Mouse (Mus musculus) embryo, embryonic 9.5 days (tissue): Measurements from ENCODE around the gene Trpc4ap.
"Not testable (repeated sequence)": the region's sequence is repeated elsewhere in the genome, so short reads cannot be mapped to it uniquely, and the experiment has no call there.

Source experiments
- DNase-seq: peaks from one replicate; pipeline ENCODE4 v3.0.0-alpha.2; 2017; ENCODE audit errors: extremely low spot score

The Trpc4ap gene

GRCm38 (mm10) chr2:155691723-155692493 is at the start of gene Trpc4ap:
Gene Trpc4ap (minus strand): TSS chr2:155692384.
- peak; percentile 97 for DNase-seq

- no peak for DNase-seq
Measured at GRCm38 (mm10) chr2:155737803-155738202, 45.6 kb upstream of the Trpc4ap start.

GRCm38 (mm10) chr2:155736936-155737335 is 44.8 kb upstream of the Trpc4ap start:
- DNase-seq, result no peak

- DNase-seq, result not testable (repeated sequence)
Measured at GRCm38 (mm10) chr2:155735766-155736165, 43.6 kb upstream of the Trpc4ap start, which contains the start of gene Gm17581. Gene Gm17581 (minus strand): TSS chr2:155735866.

GRCm38 (mm10) chr2:155735080-155735479 is 42.9 kb upstream of the Trpc4ap start:
- DNase-seq, result no peak

GRCm38 (mm10) chr2:155729158-155729645 is 37.0 kb upstream of the Trpc4ap start, which contains the start of gene Edem2:
Gene Edem2 (minus strand): TSS chr2:155729475.
- peak; percentile 88 for DNase-seq

- DNase-seq, result peak; percentile 9
Measured at GRCm38 (mm10) chr2:155728742-155729141, 36.6 kb upstream of the Trpc4ap start.

GRCm38 (mm10) chr2:155727764-155728395 is 35.7 kb upstream of the Trpc4ap start:
- DNase-seq, result no peak

- DNase-seq, result no peak
Measured at GRCm38 (mm10) chr2:155726302-155726701, 34.1 kb upstream of the Trpc4ap start.

GRCm38 (mm10) chr2:155724526-155724925 is 32.3 kb upstream of the Trpc4ap start:
- DNase-seq, result no peak

GRCm38 (mm10) chr2:155724036-155724435 is 31.9 kb upstream of the Trpc4ap start:
- DNase-seq, result no peak

GRCm38 (mm10) chr2:155720585-155720984 is 28.4 kb upstream of the Trpc4ap start:
- no peak for DNase-seq

GRCm38 (mm10) chr2:155717082-155717990 is 25.2 kb upstream of the Trpc4ap start:
- DNase-seq, result no peak

- no peak for DNase-seq
Measured at GRCm38 (mm10) chr2:155710557-155710956, 18.4 kb upstream of the Trpc4ap start.

GRCm38 (mm10) chr2:155707251-155707650 is 15.1 kb upstream of the Trpc4ap start:
- DNase-seq, result no peak

- peak; percentile 20 for DNase-seq
Measured at GRCm38 (mm10) chr2:155703630-155704029, 11.4 kb upstream of the Trpc4ap start.

GRCm38 (mm10) chr2:155701399-155701919 is 9.3 kb upstream of the Trpc4ap start:
- DNase-seq, result no peak

GRCm38 (mm10) chr2:155698443-155698842 is 6.3 kb upstream of the Trpc4ap start:
- not testable (repeated sequence) for DNase-seq

GRCm38 (mm10) chr2:155696851-155697250 is 4.7 kb upstream of the Trpc4ap start:
- DNase-seq, result no peak

- DNase-seq, result peak; percentile 78
Measured at GRCm38 (mm10) chr2:155696091-155696558, 3.9 kb upstream of the Trpc4ap start.

- no peak for DNase-seq
Measured at GRCm38 (mm10) chr2:155695316-155695715, 3.1 kb upstream of the Trpc4ap start.
